Comparison of ENCODE assay signal across 8 mouse cellular contexts in genomic region chr10:22819871-22820590, GRCm38 (mm10). TPM values are rescaled to one million over a fixed set of nuclear protein-coding genes. Genes with fewer than 3 reads are reported as not detected.
DNase-seq lines count a peak whose midpoint lies in the region; ATAC-seq and TF ChIP-seq lines count a peak whose summit lies in the region.

Gene Tcf21, minus strand, starts transcription at chr10:22820174.

- no peaks in the 10 kb centered on the region for H3K9me3 ChIP-seq in embryonic facial prominence, embryonic 13.5 days
- H3K9me3 ChIP-seq in hindbrain, embryonic 14.5 days (ENCODE audit: control insufficient read depth, low read length) = no peaks in the 10 kb centered on the region

- peaks cover 14% of the 10 kb centered on the region; the same call in 1 of the 2 replicates for H3K4me1 ChIP-seq in embryonic facial prominence, embryonic 13.5 days
- no peaks in the 10 kb centered on the region for H3K4me1 ChIP-seq in hindbrain, embryonic 14.5 days (replicated peaks; ENCODE audit: control insufficient read depth, insufficient read depth, low read length)
- no peaks in the 10 kb centered on the region for H3K4me1 ChIP-seq in liver, adult 2 months (ENCODE audit: control insufficient read depth, insufficient read depth, low read length)
- 0 out of 2 replicates have a peak, but pooled peaks cover 2% of the 10 kb centered on the region for H3K4me1 ChIP-seq in small intestine, adult 2 months (ENCODE audit: control insufficient read depth, insufficient read depth, insufficient read length, low read length)

- H3K27me3 ChIP-seq in embryonic facial prominence, embryonic 13.5 days = peaks cover 95% of the 10 kb centered on the region
- H3K27me3 ChIP-seq in hindbrain, embryonic 14.5 days (ENCODE audit: control insufficient read depth, insufficient read depth, low read length) = peaks cover 96% of the 10 kb centered on the region
- H3K27me3 ChIP-seq in liver, adult 2 months (ENCODE audit: control insufficient read depth, insufficient read depth, low read length) = peaks cover 23% of the 10 kb centered on the region
- peaks cover 37% of the 10 kb centered on the region for H3K27me3 ChIP-seq in small intestine, adult 2 months (ENCODE audit: control insufficient read depth, insufficient read depth, low read length)

- no peaks in the 10 kb centered on the region for H3K79me2 ChIP-seq in liver, adult 2 months (ENCODE audit: control insufficient read depth, insufficient read depth, low read length)

- no peak for ATAC-seq in embryonic facial prominence, embryonic 13.5 days (ENCODE audit: insufficient number of reproducible peaks, insufficient read depth, low FRiP score, low TSS enrichment, low read depth)
- no peak for ATAC-seq in hindbrain, embryonic 14.5 days (ENCODE audit: low FRiP score)

- no peak within 1 kb of the TSS for H3K9ac ChIP-seq in embryonic facial prominence, embryonic 13.5 days
- no peak within 1 kb of the TSS for H3K9ac ChIP-seq in hindbrain, embryonic 14.5 days
- H3K9ac ChIP-seq in liver, adult 2 months (ENCODE audit: low read depth, low read length) = peak within 1 kb of the TSS; percentile 72

- no peaks in the 10 kb centered on the region for H3K36me3 ChIP-seq in embryonic facial prominence, embryonic 13.5 days
- H3K36me3 ChIP-seq in hindbrain, embryonic 14.5 days (replicated peaks; ENCODE audit: control insufficient read depth, insufficient read depth) = no peaks in the 10 kb centered on the region
- no peaks in the 10 kb centered on the region for H3K36me3 ChIP-seq in liver, adult 2 months (ENCODE audit: control insufficient read depth, insufficient read depth, low read length)
- H3K36me3 ChIP-seq in small intestine, adult 2 months (ENCODE audit: control insufficient read depth, insufficient read depth, low read length) = no peaks in the 10 kb centered on the region

- DNase-seq in R1 (ENCODE audit: low read depth, low spot score) (peak; percentile 11), MN1 (ENCODE audit: low spot score) (no peak)
- DNase-seq in hindbrain, embryonic 14.5 days (ENCODE audit: low spot score) = peak; percentile 25
- DNase-seq in liver, adult 2 months (ENCODE audit: extremely low read depth, low read depth, low spot score) = peak; percentile 16
- DNase-seq in gastrocnemius, postnatal 10 days = no peak
- no peak for DNase-seq in left cerebral cortex, postnatal 10 days (ENCODE audit: extremely low spot score in 1 of 2, low spot score in 2 of 2)

- no peak for TF ChIP-seq CTCF in liver, adult 2 months (IDR thresholded peaks at IDR 0.05; ENCODE audit: low read depth, low read length)
- TF ChIP-seq CTCF in small intestine, adult 2 months (IDR thresholded peaks at IDR 0.05; ENCODE audit: extremely low read depth, insufficient read length, insufficient replicate concordance, low read depth, low read length) = no peak

- peak within 1 kb of the TSS; percentile 16; the same call in 1 of the 2 replicates for H3K4me2 ChIP-seq in embryonic facial prominence, embryonic 13.5 days
- H3K4me2 ChIP-seq in hindbrain, embryonic 14.5 days (replicated peaks) = no peak within 1 kb of the TSS

- TF ChIP-seq POLR2A in liver, adult 2 months (IDR thresholded peaks at IDR 0.05; ENCODE audit: extremely low read depth, insufficient read depth, low read length) = no peak
- no peak; the same call in 1 of the 2 replicates for TF ChIP-seq POLR2A in small intestine, adult 2 months (IDR thresholded peaks at IDR 0.05; ENCODE audit: low read depth, low read length)

- intact Hi-C loops in left cerebral cortex, postnatal 10 days (cut with DNase I) = loop anchor here (2.0 to 5.0 kb wide), 2 partner anchors 23 to 668 kb away; no protein-coding TSS in a partner anchor

- WGBS in embryonic facial prominence, embryonic 13.5 days = 2% methylated on average over 20 of the region's 20 CpGs
- 1% methylated on average over 20 of the region's 20 CpGs for WGBS in hindbrain, embryonic 14.5 days
- 6% methylated on average over 20 of the region's 20 CpGs for WGBS in liver, adult 2 months
- WGBS in small intestine, adult 2 months = 24% methylated on average over 20 of the region's 20 CpGs

- H3K27ac ChIP-seq in embryonic facial prominence, embryonic 13.5 days = no peak within 1 kb of the TSS
- H3K27ac ChIP-seq in hindbrain, embryonic 14.5 days = no peak within 1 kb of the TSS
- H3K27ac ChIP-seq in liver, adult 2 months (replicated peaks; ENCODE audit: insufficient read depth, low read depth, low read length) = peak within 1 kb of the TSS; percentile 37
- H3K27ac ChIP-seq in small intestine, adult 2 months (ENCODE audit: insufficient read depth, low read depth, low read length) = peak within 1 kb of the TSS; percentile 47

- peak within 1 kb of the TSS; percentile 21 for H3K4me3 ChIP-seq in embryonic facial prominence, embryonic 13.5 days
- no peak within 1 kb of the TSS for H3K4me3 ChIP-seq in hindbrain, embryonic 14.5 days (replicated peaks; ENCODE audit: low read length)
- H3K4me3 ChIP-seq in liver, adult 2 months (ENCODE audit: insufficient read depth, low read depth, low read length) = peak within 1 kb of the TSS; percentile 71
- peak within 1 kb of the TSS; percentile 51 for H3K4me3 ChIP-seq in small intestine, adult 2 months (ENCODE audit: low read depth, low read length)

RNA-seq across cellular contexts. Expression of gene Tcf21, which starts in this region (rescaled TPM):
- polyA plus RNA-seq in embryonic facial prominence, embryonic 13.5 days (2015; fragmentation: Nextera tagmentation; extraction: Ambion mirVana) = 1.7 and 1.8 TPM in 2 replicates
- polyA plus RNA-seq in hindbrain, embryonic 14.5 days (2014; fragmentation: Nextera tagmentation; extraction: Ambion mirVana) = 0.93 and 2.5 TPM in 2 replicates
- total RNA-seq in liver, adult 2 months (2014; rRNA removed) = 2.7 and 4.7 TPM in 2 replicates
- polyA plus RNA-seq in liver, adult 2 months (2012; rRNA removed) = 11.6 and 13.6 TPM in 2 replicates
- 26.8 and 46.8 TPM in 2 replicates for polyA plus RNA-seq in small intestine, adult 2 months (2012; rRNA removed)
- not detected for total RNA-seq in gastrocnemius, postnatal 10 days (2021)
- not detected for total RNA-seq in left cerebral cortex, postnatal 10 days (2021)

Comparison
In these comparisons a context has a peak if more than half of its experiments do, and no peak if none do; other contexts are left out.
1. DNase-seq: peak in R1 (single experiment), hindbrain, embryonic 14.5 days (single experiment) and liver, adult 2 months (single experiment); none in MN1 (single experiment), gastrocnemius, postnatal 10 days (single experiment) and left cerebral cortex, postnatal 10 days (0 of 2).
2. H3K27ac ChIP-seq: peak in liver, adult 2 months (single experiment) and small intestine, adult 2 months (single experiment); none in embryonic facial prominence, embryonic 13.5 days (single experiment) and hindbrain, embryonic 14.5 days (single experiment).